Mouse (Mus musculus) cerebellum, postnatal 4 days (tissue): ENCODE data around the gene 4930562C15Rik.
A peak's percentile ranks its signal among the peaks of the same experiment; 100 is the strongest.

Experiments
- DNase-seq, 2 experiments: peaks; one replicate each; pipeline ENCODE4 v3.0.0; 2022; ENCODE audit warnings: low spot score in 2 of 2, mixed read lengths in 1 of 2

The 4930562C15Rik gene

GRCm38 (mm10) chr16:4861392-4861791 is 26.2 kb downstream of the 4930562C15Rik start:
- no peak for DNase-seq

GRCm38 (mm10) chr16:4862863-4863483 is 27.8 kb downstream of the 4930562C15Rik start:
- DNase-seq: peak in 1 of 2 experiments; percentile 55

GRCm38 (mm10) chr16:4863742-4864141 is 28.5 kb downstream of the 4930562C15Rik start:
- DNase-seq: no peak

- no peak for DNase-seq
Measured at GRCm38 (mm10) chr16:4866101-4866695, 31.0 kb downstream of the 4930562C15Rik start.

- no peak for DNase-seq
Measured at GRCm38 (mm10) chr16:4870490-4870889, 35.3 kb downstream of the 4930562C15Rik start.

- no peak for DNase-seq
Measured at GRCm38 (mm10) chr16:4871926-4872325, 36.7 kb downstream of the 4930562C15Rik start.

- peak in 1 of 2 experiments; percentile 12 for DNase-seq
Measured at GRCm38 (mm10) chr16:4875198-4876032, 40.2 kb downstream of the 4930562C15Rik start.

GRCm38 (mm10) chr16:4876033-4876680 is 40.9 kb downstream of the 4930562C15Rik start:
- peak; percentile 47 to 81 for DNase-seq

GRCm38 (mm10) chr16:4877195-4877594 is 42.0 kb downstream of the 4930562C15Rik start:
- no peak for DNase-seq

GRCm38 (mm10) chr16:4877701-4878100 is 42.5 kb downstream of the 4930562C15Rik start:
- DNase-seq: no peak

GRCm38 (mm10) chr16:4878192-4878885 is 43.1 kb downstream of the 4930562C15Rik start:
- no peak for DNase-seq

GRCm38 (mm10) chr16:4879101-4879707 is 44.0 kb downstream of the 4930562C15Rik start:
- peak in 1 of 2 experiments; percentile 58 for DNase-seq

GRCm38 (mm10) chr16:4879708-4880124 is 44.5 kb downstream of the 4930562C15Rik start:
- DNase-seq: peak; percentile 77 to 85

- DNase-seq: peak; percentile 95 to 99
Measured at GRCm38 (mm10) chr16:4880136-4880825, 45.1 kb downstream of the 4930562C15Rik start, which contains the start of gene Ubald1. Gene Ubald1, minus strand, starts transcription at chr16:4880315.

- no peak for DNase-seq
Measured at GRCm38 (mm10) chr16:4881400-4882351, 46.5 kb downstream of the 4930562C15Rik start.

- DNase-seq: no peak
Measured at GRCm38 (mm10) chr16:4884930-4885329, 49.7 kb downstream of the 4930562C15Rik start.

- DNase-seq: peak; percentile 64 to 86
Measured at GRCm38 (mm10) chr16:4885760-4886689, 50.8 kb downstream of the 4930562C15Rik start, which contains the start of gene Mgrn1. Gene Mgrn1, plus strand, starts transcription at chr16:4886249.

GRCm38 (mm10) chr16:4886690-4887020 is 51.4 kb downstream of the 4930562C15Rik start:
- DNase-seq: peak in 1 of 2 experiments; percentile 21
